Mouse (Mus musculus) bone marrow macrophage, adult 2 months (primary cell): ENCODE data around the gene Fam168a.

Source experiments
- CTCF ChIP-seq: IDR thresholded peaks from 2 replicates; pipeline ENCODE4 v1.5.1; 2012; ENCODE audit warnings: low read depth, mild to moderate bottlenecking, low read length, moderate library complexity
- POLR2A ChIP-seq: IDR thresholded peaks from 2 replicates; pipeline ENCODE4 v1.6.1; 2012; ENCODE audit warnings: mild to moderate bottlenecking, low read depth, low read length, borderline replicate concordance

DNA sequence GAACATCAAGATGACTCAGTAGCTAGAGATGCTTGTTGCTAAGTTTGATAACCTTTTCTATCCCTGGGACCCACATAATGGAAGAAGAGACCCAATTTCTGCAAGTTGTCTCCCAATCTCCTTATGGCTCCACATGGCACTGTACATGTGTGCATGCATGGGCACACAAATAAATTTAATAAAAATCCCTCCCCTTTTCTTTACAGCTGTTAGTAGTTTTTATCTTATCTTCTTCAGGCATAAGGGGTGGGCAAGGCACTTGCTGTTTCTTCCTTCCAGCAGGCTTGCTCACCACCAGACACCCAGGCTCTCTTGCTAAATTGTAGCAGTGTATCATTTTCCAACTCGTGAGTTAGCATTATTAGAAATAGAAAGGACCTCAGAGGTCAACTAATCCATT lies 79.6 kb downstream of the Fam168a start:
- no peak for TF ChIP-seq CTCF
- no peak for TF ChIP-seq POLR2A
